Comparison of ENCODE assay signal across 12 mouse cellular contexts in genomic region chr3:20132731-20133130, GRCm38 (mm10). TPM values are rescaled to one million over a fixed set of nuclear protein-coding genes. Genes with fewer than 3 reads are reported as not detected.
A peak's percentile ranks its signal among the peaks of the same experiment; 100 is the strongest.
DNase-seq lines count a peak whose midpoint lies in the region; ATAC-seq and TF ChIP-seq lines count a peak whose summit lies in the region.
"Had no signal": no experiment of that assay in that cellular context is flagged by ENCODE, and none has a peak within 500 bp of the region (broad histone marks: within the 10 kb centered on the region; RNA-seq: fewer than 3 reads in every experiment).

No protein-coding gene starts in this region.

- TF ChIP-seq CTCF in heart, adult 2 months (IDR thresholded peaks at IDR 0.05) = no peak

- H3K4me3 ChIP-seq in heart, adult 2 months = no peak overlapping the region
- H3K4me3 ChIP-seq in heart, embryonic 15.5 days = no peak overlapping the region
- no peak overlapping the region for H3K4me3 ChIP-seq in midbrain, embryonic 14.5 days (replicated peaks; ENCODE audit: low read depth, low read length)
- no peak overlapping the region for H3K4me3 ChIP-seq in midbrain, embryonic 10.5 days
- no peak overlapping the region for H3K4me3 ChIP-seq in limb, embryonic 10.5 days
- H3K4me3 ChIP-seq: hindbrain, embryonic 13.5 days had no signal

- ATAC-seq in heart, embryonic 15.5 days (replicated peaks; ENCODE audit: insufficient number of reproducible peaks, insufficient read depth, low FRiP score, low read depth) = no peak
- ATAC-seq in midbrain, embryonic 14.5 days (ENCODE audit: low FRiP score, low TSS enrichment) = no peak
- ATAC-seq: CD4-positive, CD25-positive, alpha-beta regulatory T cell, adult 4 months; intestine, postnatal 0 days had no signal

- peaks cover 23% of the 10 kb centered on the region for H3K36me3 ChIP-seq in heart, adult 2 months (ENCODE audit: control insufficient read depth, insufficient read depth, low read length)
- H3K36me3 ChIP-seq in heart, embryonic 15.5 days = peaks cover 52% of the 10 kb centered on the region
- no peaks in the 10 kb centered on the region for H3K36me3 ChIP-seq in midbrain, embryonic 14.5 days (ENCODE audit: control insufficient read depth, insufficient read depth, low read length)
- H3K36me3 ChIP-seq in midbrain, embryonic 10.5 days = peaks cover 2% of the 10 kb centered on the region; the same call in 1 of the 2 replicates
- peaks cover 14% of the 10 kb centered on the region for H3K36me3 ChIP-seq in limb, embryonic 10.5 days
- H3K36me3 ChIP-seq: hindbrain, embryonic 13.5 days had no signal

- intact Hi-C loops in heart, adult 2 months (cut with DNase I) = no loop called here
- intact Hi-C loops in heart, postnatal 25 days (cut with DNase I) = no loop called here

- H3K9me3 ChIP-seq in heart, embryonic 15.5 days (replicated peaks) = no peaks in the 10 kb centered on the region
- H3K9me3 ChIP-seq in midbrain, embryonic 14.5 days (ENCODE audit: control insufficient read depth, low read length) = no peaks in the 10 kb centered on the region
- H3K9me3 ChIP-seq in midbrain, embryonic 10.5 days (replicated peaks) = no peaks in the 10 kb centered on the region
- H3K9me3 ChIP-seq in limb, embryonic 10.5 days (replicated peaks) = no peaks in the 10 kb centered on the region
- H3K9me3 ChIP-seq: hindbrain, embryonic 13.5 days had no signal

- no peaks in the 10 kb centered on the region; the same call in 1 of the 2 replicates for H3K79me2 ChIP-seq in heart, adult 2 months (replicated peaks; ENCODE audit: control insufficient read depth, insufficient read depth, low read length)

- H3K4me2 ChIP-seq in heart, embryonic 15.5 days = no peak overlapping the region
- no peak overlapping the region for H3K4me2 ChIP-seq in midbrain, embryonic 14.5 days (ENCODE audit: low read length)
- H3K4me2 ChIP-seq: hindbrain, embryonic 13.5 days had no signal

- H3K9ac ChIP-seq in heart, adult 2 months (ENCODE audit: low read depth, low read length) = no peak overlapping the region
- no peak overlapping the region for H3K9ac ChIP-seq in heart, embryonic 15.5 days
- no peak overlapping the region for H3K9ac ChIP-seq in midbrain, embryonic 14.5 days (replicated peaks; ENCODE audit: low read length)
- H3K9ac ChIP-seq: hindbrain, embryonic 13.5 days had no signal

- H3K27me3 ChIP-seq in heart, adult 2 months (ENCODE audit: control insufficient read depth, insufficient read depth, low read length) = no peaks in the 10 kb centered on the region
- H3K27me3 ChIP-seq in heart, embryonic 15.5 days = no peaks in the 10 kb centered on the region
- H3K27me3 ChIP-seq in midbrain, embryonic 14.5 days (ENCODE audit: control insufficient read depth, insufficient read depth, low read length) = no peaks in the 10 kb centered on the region
- H3K27me3 ChIP-seq in midbrain, embryonic 10.5 days (ENCODE audit: low read depth, poor library complexity, severe bottlenecking) = no peaks in the 10 kb centered on the region
- H3K27me3 ChIP-seq in limb, embryonic 10.5 days (ENCODE audit: low read depth, poor library complexity, severe bottlenecking) = no peaks in the 10 kb centered on the region
- H3K27me3 ChIP-seq: hindbrain, embryonic 13.5 days had no signal

- H3K27ac ChIP-seq in heart, adult 2 months = peak overlapping the region; percentile 40
- H3K27ac ChIP-seq in heart, embryonic 15.5 days = peak overlapping the region; percentile 68
- H3K27ac ChIP-seq in midbrain, embryonic 14.5 days (replicated peaks; ENCODE audit: low read depth, low read length) = no peak overlapping the region
- no peak overlapping the region for H3K27ac ChIP-seq in midbrain, embryonic 10.5 days (replicated peaks)
- no peak overlapping the region for H3K27ac ChIP-seq in limb, embryonic 10.5 days
- H3K27ac ChIP-seq: hindbrain, embryonic 13.5 days had no signal

- no peak for DNase-seq in heart, adult 2 months
- DNase-seq in heart, postnatal 25 days (ENCODE audit: low spot score) = no peak
- peak; percentile 71 for DNase-seq in 3T3-L1 (ENCODE audit: low read depth, low spot score)
- DNase-seq in adipocyte (ENCODE audit: low spot score) = peak; percentile 78
- DNase-seq in midbrain, embryonic 14.5 days = no peak
- DNase-seq in midbrain, embryonic 10.5 days (ENCODE audit: low spot score) = no peak
- DNase-seq in limb, embryonic 10.5 days (ENCODE audit: low spot score) = no peak
- DNase-seq: cerebellum, adult 9-11 months had no signal

- TF ChIP-seq POLR2A in heart, adult 2 months (IDR thresholded peaks at IDR 0.05; ENCODE audit: insufficient read depth, low read depth, low read length) = no peak

- WGBS in heart, adult 2 months = 28% methylated on average over 1 of the region's 1 CpGs
- WGBS in heart, embryonic 15.5 days = 51% methylated on average over 1 of the region's 1 CpGs
- WGBS in midbrain, embryonic 14.5 days = 94% methylated on average over 1 of the region's 1 CpGs
- 98% methylated on average over 1 of the region's 1 CpGs for WGBS in midbrain, embryonic 10.5 days
- WGBS in limb, embryonic 10.5 days = 95% methylated on average over 1 of the region's 1 CpGs

- TF ChIP-seq EP300 in heart, adult 2 months (IDR thresholded peaks at IDR 0.05; ENCODE audit: insufficient read depth, low read depth, low read length) = no peak

- peaks cover 14% of the 10 kb centered on the region for H3K4me1 ChIP-seq in heart, adult 2 months (ENCODE audit: control insufficient read depth, insufficient read depth, low read length)
- peaks cover 67% of the 10 kb centered on the region for H3K4me1 ChIP-seq in heart, embryonic 15.5 days (replicated peaks)
- H3K4me1 ChIP-seq in midbrain, embryonic 14.5 days (ENCODE audit: control insufficient read depth, insufficient read depth, low read length) = no peaks in the 10 kb centered on the region
- no peaks in the 10 kb centered on the region for H3K4me1 ChIP-seq in midbrain, embryonic 10.5 days
- no peaks in the 10 kb centered on the region for H3K4me1 ChIP-seq in limb, embryonic 10.5 days
- H3K4me1 ChIP-seq: hindbrain, embryonic 13.5 days had no signal

RNA-seq across cellular contexts. Expression of gene Gyg, which starts 22.4 kb away (rescaled TPM):
- total RNA-seq in heart, adult 2 months (2021) = 100 to 1,000 TPM; 145 to 161 TPM
- polyA plus RNA-seq in heart, adult 2 months (2012; rRNA removed) = 114 and 195 TPM in 2 replicates
- 100 to 1,000 TPM; 145 to 158 TPM for total RNA-seq in heart, postnatal 25 days (2021)
- 463 and 501 TPM in 2 replicates for polyA plus RNA-seq in heart, embryonic 15.5 days (2015; fragmentation: Nextera tagmentation; extraction: Ambion mirVana)
- polyA plus RNA-seq in midbrain, embryonic 14.5 days (2014; fragmentation: Nextera tagmentation; extraction: Ambion mirVana) = 46.0 and 49.6 TPM in 2 replicates
- 33.2 and 37.4 TPM in 2 replicates for polyA plus RNA-seq in midbrain, embryonic 10.5 days (2016; fragmentation: Nextera tagmentation; extraction: Ambion mirVana)
- 43.1 and 44.2 TPM in 2 replicates for polyA plus RNA-seq in limb, embryonic 10.5 days (2016; fragmentation: Nextera tagmentation; extraction: Ambion mirVana)

Comparison
In these comparisons a context has a peak if more than half of its experiments do, and no peak if none do; other contexts are left out.
1. DNase-seq: peak in 3T3-L1 (single experiment) and adipocyte (single experiment); none in heart, adult 2 months (0 of 2), heart, postnatal 25 days (single experiment), midbrain, embryonic 14.5 days (single experiment), midbrain, embryonic 10.5 days (single experiment) and limb, embryonic 10.5 days (single experiment).
2. H3K27ac ChIP-seq: peak in heart, adult 2 months (single experiment) and heart, embryonic 15.5 days (single experiment); none in midbrain, embryonic 14.5 days (single experiment), midbrain, embryonic 10.5 days (single experiment) and limb, embryonic 10.5 days (single experiment).